Mouse (Mus musculus) cerebellum, adult 9-11 months (tissue): ENCODE measurements around the gene Ptprq.

Experiments
- DNase-seq: peaks from one replicate; pipeline ENCODE4 v3.0.0; 2022

The Ptprq gene

DNA sequence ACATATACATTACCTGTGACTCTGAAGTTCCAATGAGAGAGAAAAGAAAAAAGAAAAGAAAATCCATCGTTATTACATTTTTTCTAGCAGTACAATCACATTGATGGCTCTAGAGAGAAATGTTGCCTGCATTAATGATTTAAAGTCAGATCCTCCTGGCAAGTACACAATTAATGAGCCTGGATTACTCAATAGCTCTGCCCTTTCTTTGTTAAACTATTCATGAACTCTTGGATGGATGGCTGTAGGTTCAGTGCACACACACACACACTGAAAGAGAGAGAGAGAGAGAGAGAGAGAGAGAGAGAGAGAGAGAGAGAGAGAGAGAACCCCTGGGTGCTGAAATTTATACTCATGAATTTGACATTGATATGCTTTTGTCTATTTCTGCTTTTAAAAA lies at the start of gene Ptprq:
Gene Ptprq, minus strand, starts transcription at position 246 of the 400 bp plus-strand sequence.
- no peak for DNase-seq

DNA sequence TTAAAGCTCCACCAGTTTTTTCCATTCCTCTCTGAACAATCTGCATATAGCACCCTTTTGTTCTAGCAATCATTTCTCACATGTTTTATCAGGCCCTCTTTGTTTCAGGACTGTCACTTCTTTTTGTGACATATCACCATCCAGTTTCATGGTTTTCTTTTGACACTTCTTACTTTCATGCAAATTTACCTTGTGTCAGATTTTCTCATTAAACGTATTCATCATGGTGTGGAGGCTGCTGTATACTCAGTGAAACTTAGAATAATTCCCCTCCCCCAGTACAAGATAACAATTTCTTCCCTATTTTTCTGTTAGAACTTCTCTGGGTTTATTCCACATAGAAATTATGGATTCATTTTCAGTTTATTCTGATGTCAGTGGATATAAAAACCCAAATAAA lies 39.8 kb upstream of the Ptprq start:
- DNase-seq, result no peak

GRCm38 (mm10) chr10:107753471-107753870 lies 33.6 kb upstream of the Ptprq start:
- no peak for DNase-seq

GRCm38 (mm10) chr10:107752351-107753143 lies 32.7 kb upstream of the Ptprq start:
- no peak for DNase-seq

DNA sequence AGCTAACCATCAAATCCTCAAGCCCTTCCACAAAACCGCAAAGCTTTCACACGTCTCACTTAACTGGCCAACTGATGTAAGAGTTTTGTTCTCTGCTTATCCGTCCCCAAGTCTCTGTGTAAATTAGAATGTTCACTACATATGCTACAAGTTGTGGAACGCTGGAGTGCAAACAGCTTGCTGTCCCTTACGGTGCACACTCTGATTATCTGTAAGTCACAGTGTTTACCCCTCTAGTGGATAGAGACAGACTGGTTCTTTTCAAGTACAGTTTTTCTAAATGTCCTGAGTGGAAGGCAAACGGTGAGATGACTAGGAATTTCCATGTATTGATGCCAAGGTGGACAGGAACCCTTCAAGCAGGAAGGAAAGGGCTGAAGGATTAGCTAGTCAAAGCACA lies 32.1 kb upstream of the Ptprq start:
- no peak for DNase-seq

GRCm38 (mm10) chr10:107747566-107747965 lies 27.7 kb upstream of the Ptprq start:
- no peak for DNase-seq

- DNase-seq, result no peak
Measured at GRCm38 (mm10) chr10:107746717-107747116, 26.9 kb upstream of the Ptprq start.

GRCm38 (mm10) chr10:107739815-107740214 lies 20.0 kb upstream of the Ptprq start:
- no peak for DNase-seq

DNA sequence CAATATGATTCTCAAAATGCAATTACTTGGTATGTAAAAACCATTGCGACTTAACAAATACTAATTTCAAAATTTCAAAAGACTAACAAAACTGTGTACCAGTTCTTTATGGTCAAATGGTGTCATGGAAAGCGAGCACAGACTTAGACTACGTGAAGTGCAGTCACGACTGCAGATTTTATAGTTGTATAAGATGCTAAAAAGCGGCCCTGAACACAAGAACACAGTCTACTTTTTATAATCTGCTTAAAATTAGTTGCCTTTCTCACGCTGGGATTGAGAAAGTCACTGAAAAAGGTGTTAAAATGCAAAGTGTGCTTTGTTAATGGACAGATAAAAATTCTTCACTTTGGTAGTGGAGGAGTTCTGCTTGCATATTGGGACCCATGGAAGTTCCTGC lies 17.9 kb upstream of the Ptprq start:
- no peak for DNase-seq

GRCm38 (mm10) chr10:107735448-107735847 lies 15.6 kb upstream of the Ptprq start:
- DNase-seq, result no peak

DNA sequence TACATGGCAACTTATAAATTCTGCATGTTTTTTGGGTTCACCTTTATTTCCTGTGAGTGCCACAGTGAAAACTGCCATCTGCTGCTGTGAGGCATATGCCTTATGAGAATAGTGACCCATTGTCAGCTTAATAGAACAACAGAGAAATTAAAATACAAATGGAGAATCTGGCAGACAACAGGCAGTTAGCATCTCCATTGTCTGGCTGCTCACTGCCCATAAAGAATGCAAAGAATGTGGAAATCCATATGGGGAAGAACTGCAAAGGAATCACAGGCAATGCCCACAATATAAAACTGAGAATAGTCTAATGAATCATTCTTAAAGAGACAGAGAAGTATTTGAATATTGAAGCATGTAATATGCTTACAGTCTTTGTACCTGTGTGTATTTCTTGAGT lies 14.5 kb upstream of the Ptprq start:
- DNase-seq, result no peak

GRCm38 (mm10) chr10:107725631-107726030 lies 5.8 kb upstream of the Ptprq start:
- no peak for DNase-seq

DNA sequence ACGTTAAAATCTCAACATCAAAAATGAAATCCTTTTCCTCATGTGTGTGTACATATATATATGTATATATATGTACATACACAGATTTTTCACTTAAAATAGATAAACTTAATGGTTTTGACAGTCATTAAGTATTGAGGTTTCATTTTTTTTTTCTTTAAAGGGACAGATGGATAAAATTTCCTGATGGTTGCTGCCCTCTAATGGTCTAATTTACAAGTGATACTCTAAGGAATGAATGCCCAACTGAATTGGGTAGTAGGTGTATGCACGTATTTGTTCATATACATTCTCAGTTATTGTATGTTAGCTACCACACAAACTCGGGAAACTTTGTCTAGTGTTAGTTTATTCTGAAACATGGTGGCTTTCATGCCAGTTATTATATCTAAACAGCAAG lies 15.4 kb downstream of the Ptprq start:
- DNase-seq, result no peak

DNA sequence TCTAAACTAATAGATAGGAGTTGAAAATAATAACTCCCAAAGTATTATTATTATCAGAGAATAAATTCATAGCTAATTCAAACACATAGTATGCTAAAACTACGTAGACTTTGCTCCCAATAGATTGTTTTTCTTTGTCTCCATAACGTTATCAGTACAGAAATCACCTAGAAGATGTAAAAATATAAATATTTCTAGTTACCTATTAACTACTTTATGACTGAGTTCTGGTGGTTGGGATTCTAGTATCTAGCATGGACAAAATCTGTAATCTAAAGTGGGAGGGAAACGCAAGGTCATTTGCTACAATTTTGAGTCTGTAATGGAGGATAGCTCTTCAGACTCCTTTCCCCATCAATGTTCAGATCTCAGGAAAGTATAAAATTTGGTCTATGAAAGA lies 18.9 kb downstream of the Ptprq start:
- no peak for DNase-seq

DNA sequence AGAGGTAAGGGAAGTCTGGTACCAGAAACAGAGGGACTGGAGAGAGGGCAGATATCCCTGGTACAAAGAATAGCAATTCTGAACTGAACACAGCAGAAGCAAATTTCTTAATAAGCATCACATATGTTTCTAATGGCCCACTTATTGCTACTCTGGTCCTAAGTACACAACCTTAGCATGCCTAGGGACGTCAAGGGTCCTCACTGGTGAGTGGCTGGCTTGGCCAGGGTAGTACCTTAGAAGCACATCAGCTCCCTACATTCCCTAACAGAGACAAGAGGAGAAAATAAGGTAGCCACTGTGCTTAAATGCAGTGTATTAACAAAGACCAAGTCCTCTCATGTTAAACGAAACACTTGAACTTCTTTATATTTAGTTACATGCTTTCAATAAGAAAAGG lies 21.1 kb downstream of the Ptprq start:
- no peak for DNase-seq

GRCm38 (mm10) chr10:107697177-107697576 lies 22.7 kb downstream of the Ptprq start:
- DNase-seq, result no peak

DNA sequence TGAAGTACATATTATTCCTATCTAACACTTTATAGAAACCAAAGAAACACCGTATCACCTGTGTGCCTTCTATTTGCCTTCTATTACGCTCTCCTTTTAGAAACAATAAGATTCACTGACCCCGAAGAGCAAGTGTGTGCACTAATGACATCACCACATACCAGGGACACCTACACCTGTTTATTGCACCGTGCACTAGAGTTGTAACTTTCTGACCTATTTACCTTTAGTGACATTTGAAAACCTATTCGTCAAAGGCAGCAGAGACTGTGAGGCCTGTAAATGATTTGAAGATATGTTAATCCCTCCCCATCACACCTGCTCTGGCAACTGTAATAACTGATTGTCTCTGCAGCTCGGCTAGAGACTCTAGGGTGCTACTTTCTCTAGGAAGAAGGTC lies 32.5 kb downstream of the Ptprq start:
- no peak for DNase-seq

GRCm38 (mm10) chr10:107675994-107676393 lies 43.9 kb downstream of the Ptprq start:
- no peak for DNase-seq

DNA sequence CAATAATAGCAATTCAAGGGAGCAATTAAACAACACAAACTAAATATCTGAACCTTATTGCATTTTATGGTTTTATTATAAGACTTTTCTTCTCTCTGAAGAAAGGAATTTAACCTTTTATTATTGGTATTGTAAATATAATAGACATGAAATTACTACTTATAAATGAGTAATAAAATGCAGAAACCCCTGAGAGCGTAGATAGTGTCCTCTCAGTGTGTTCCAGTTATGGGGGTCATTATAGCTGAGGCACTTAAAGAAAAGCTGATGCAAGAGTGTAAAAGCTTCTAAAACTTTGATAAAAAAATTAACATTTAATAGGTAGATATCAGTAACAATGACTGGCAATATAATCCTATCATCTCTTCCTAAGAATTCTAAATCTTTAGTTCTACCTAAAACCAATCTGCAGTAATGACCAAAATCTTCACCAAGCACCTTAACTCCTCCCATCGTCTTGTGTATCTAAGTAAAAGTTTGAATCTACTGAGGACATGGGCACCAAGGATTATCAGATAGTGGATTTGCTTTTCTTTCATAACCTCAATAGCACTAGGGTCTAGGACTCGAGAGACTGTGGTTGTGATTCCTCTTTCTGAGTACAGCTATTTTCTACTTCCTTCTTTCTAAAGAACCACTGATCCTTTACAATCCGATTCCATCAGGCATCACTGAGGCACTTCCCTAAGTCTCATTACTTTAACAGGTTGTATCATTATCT lies 51.3 kb downstream of the Ptprq start:
- DNase-seq, result no peak

GRCm38 (mm10) chr10:107662372-107663065 lies 57.3 kb downstream of the Ptprq start:
- no peak for DNase-seq

DNA sequence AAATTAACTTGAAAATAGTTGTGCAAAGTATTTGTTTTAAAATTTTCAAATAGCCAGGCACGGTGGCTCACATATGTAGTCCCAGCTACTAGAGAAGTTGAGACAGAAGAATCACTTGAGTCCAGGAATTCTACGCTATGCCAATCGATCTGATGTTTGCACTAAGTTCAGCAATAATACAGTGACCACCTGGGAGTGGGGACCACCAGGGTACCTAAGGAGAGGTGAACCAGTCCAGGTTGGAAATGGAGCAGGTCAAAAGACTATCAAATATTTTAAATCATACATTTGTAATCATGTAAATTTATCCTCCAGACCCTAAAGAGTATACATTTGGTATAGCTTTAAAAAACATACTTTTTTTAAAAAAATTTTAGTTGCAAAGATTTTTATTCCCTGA lies 57.9 kb downstream of the Ptprq start:
- DNase-seq, result no peak

DNA sequence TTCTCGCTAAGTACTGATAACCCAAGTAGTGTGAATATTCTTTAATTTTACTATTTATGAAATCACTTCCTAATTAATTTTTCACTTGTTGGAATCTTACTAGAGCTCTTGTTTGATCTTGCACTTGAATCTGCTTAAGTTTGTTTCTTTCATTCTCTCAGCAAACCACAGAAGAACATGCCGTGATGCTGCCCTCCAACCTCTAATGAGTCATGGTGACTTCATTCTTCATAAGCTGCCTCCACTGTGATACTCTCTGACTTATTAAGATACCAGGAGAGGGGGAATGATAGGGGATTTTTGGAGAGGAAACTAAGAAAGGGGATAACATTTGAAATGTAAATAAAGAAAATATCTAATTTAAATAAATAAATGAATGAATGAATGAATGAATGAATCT lies 60.7 kb downstream of the Ptprq start:
- DNase-seq, result no peak

DNA sequence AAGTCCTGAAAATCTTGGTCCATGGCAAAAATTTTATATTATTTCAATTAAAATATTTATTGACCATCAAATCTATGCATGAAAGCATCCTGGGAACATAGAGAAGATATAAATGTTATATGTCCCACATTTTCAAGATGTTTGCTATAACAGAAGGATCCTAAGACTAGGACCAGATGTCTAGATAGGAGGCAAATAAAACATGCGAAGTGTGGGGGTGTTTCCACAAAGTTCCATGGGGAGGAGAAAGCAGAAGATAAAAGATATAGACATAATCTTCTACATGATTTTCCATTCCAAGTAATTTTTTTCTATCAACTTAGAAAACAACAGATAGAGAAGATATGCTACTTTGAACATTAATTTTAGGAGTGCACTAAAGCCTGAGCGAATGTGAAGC lies 70.2 kb downstream of the Ptprq start:
- DNase-seq, result no peak

DNA sequence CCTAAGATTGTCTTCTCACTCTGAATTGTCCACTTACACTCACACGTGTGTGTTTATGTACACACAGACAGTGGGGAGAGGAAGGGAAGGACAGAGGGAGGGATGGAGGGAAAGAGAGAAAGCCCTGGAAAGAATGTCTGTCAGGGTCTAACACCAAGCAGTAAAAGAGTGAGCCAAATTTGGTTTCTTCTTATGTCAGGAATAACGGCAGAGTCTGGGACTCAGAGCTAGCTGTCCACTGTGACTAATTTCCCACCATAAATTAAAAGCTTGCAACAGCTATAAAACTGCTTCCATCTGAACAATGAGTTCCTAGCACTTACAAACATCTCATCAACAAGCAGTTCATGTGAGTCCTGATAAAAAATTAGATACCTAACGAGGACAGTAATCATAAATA lies 91.7 kb downstream of the Ptprq start:
- no peak for DNase-seq
